Comparison of ENCODE assay signal across 10 mouse cellular contexts in genomic region chr4:129617121-129617641, GRCm38 (mm10).
"Had no signal": no experiment of that assay in that cellular context is flagged by ENCODE, and none has a peak within 500 bp of the region (broad histone marks: within the 10 kb centered on the region; RNA-seq: fewer than 3 reads in every experiment).

No protein-coding gene starts in this region.

- H3K27ac ChIP-seq: limb, embryonic 13.5 days; midbrain, embryonic 10.5 days; neural tube, embryonic 12.5 days; stomach, postnatal 0 days had no signal

- H3K9me3 ChIP-seq: limb, embryonic 13.5 days; midbrain, embryonic 10.5 days; neural tube, embryonic 12.5 days had no signal

- H3K27me3 ChIP-seq: limb, embryonic 13.5 days; neural tube, embryonic 12.5 days had no signal

- H3K4me3 ChIP-seq: neural tube, embryonic 12.5 days had no signal

- DNase-seq: kidney, postnatal 10 days; left cerebral cortex, postnatal 4 days; lung, adult 18-20 months; midbrain, embryonic 14.5 days; thymus, adult 2 months; thymus, postnatal 25 days had no signal

- H3K9ac ChIP-seq: limb, embryonic 13.5 days had no signal
